Mouse (Mus musculus): ENCODE results near the gene Fgf5. TPM values are rescaled to one million over a fixed set of nuclear protein-coding genes. Genes with fewer than 3 reads are reported as not detected.

The Fgf5 gene
- polyA plus RNA-seq, 1 experiment from 2014 or later = 0.85 TPM

DNA sequence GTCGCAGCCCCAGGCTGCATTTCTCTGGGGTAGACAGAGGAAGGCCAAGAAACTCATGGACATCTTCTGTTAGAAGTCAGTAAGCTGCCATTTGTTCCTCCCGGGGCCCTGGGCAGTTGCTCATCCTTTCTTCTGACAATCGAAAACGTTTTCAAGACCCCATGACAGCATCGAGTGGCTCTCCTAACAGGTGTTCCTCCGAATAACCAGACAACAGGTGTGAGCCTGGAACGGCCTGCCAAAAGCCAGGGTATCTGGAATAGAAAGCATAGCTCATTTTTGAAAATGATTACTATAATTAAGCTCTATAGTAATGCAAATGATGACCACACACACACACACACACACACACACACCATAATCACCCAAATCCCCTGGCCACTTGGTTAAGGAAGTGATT, 7.2 kb upstream of the Fgf5 start:
- Histone ChIP-seq H3K27ac (ENCODE audit: low read length) (no peak overlapping the region), H3K9me3 (ENCODE audit: control insufficient read depth, low read length) (no peaks in the 10 kb centered on the region), H3K27me3 (replicated peaks; ENCODE audit: control insufficient read depth, insufficient read depth, low read length) (no peaks in the 10 kb centered on the region; the same call in 1 of the 2 replicates), H3K9ac (replicated peaks; ENCODE audit: low read depth, low read length) (no peak overlapping the region), H3K4me1 (replicated peaks; ENCODE audit: control insufficient read depth, insufficient read depth, low read length) (no peaks in the 10 kb centered on the region), H3K4me3 (replicated peaks; ENCODE audit: low read length) (no peak overlapping the region), H3K36me3 (ENCODE audit: control insufficient read depth, insufficient read depth) (no peaks in the 10 kb centered on the region), H3K4me2 (ENCODE audit: low read length) (no peak overlapping the region)
- whole genome bisulfite sequencing = 60% methylated on average over 7 of the region's 7 CpGs
- no peak for ATAC-seq

DNA sequence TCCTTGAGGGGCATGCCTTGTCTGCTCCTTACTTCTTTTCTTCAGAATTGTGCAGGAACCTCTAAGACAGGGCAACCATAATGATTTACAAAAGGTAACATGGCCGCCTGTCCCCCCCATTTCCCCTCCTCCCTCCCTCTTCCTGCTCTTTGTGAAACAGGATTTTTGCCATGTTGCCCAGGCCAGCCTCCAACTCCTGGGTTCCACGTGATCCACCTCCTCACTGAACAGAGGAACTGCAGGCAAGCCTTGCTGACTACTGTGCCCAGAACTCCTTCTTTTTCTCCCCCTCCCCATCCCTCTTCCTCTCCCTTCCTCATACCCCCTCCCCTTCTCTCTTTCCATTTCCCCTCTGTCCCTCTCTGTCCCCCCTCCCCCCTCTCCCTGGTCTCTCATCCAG, 6.5 kb upstream of the Fgf5 start:
- H3K27ac ChIP-seq (ENCODE audit: low read length) = no peak overlapping the region
- H3K27me3 ChIP-seq (replicated peaks; ENCODE audit: control insufficient read depth, insufficient read depth, low read length) = peaks cover under 1% of the 10 kb centered on the region; the same call in 1 of the 2 replicates
- no peaks in the 10 kb centered on the region for H3K4me1 ChIP-seq (replicated peaks; ENCODE audit: control insufficient read depth, insufficient read depth, low read length)
- ATAC-seq = no peak
- H3K9me3 ChIP-seq (ENCODE audit: control insufficient read depth, low read length) = no peaks in the 10 kb centered on the region
- no peaks in the 10 kb centered on the region for H3K36me3 ChIP-seq (ENCODE audit: control insufficient read depth, insufficient read depth)
- 54% methylated on average over 2 of the region's 2 CpGs for WGBS
- no peak overlapping the region for H3K9ac ChIP-seq (replicated peaks; ENCODE audit: low read depth, low read length)
- no peak overlapping the region for H3K4me2 ChIP-seq (ENCODE audit: low read length)
- no peak overlapping the region for H3K4me3 ChIP-seq (replicated peaks; ENCODE audit: low read length)

DNA sequence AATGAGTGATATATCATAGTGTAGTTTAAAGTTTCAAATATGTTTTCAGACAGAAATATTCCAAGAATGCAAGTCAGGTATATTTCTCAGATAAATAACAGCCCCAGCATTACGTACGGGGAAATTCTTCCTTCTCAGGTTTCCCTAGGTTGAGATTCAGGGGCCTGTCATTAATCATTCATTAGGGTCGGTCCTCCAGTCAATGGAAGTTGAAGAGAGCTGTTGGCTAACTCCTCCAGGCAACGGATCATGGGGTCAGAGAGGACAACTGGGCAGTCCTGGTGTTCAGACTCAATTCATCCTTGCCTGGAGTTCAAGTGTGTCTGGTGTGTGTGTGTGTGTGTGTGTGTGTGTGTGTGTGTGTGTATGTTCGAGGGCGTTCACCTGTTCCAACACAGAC, 837 bp upstream of the Fgf5 start:
- Histone ChIP-seq H3K9ac (replicated peaks; ENCODE audit: low read depth, low read length) (no peak overlapping the region), H3K4me1 (replicated peaks; ENCODE audit: control insufficient read depth, insufficient read depth, low read length) (peaks cover 6% of the 10 kb centered on the region)

DNA sequence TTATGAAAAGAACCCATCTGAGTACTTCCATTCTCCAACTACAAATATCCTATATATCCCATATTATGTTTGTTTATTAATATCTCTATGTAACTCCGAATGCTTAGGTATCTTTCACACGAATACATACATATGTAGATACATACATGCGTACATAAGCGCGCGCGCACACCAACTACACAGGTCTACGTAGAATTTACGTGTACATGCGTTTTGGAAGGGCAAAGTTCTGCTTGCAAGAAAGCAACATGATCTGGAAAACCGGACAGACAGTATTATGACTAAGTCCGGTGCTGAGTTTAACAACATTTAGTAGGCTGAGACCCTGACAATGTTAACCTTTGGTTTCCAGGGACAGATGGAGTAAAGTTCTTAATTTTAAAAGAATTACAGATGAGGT, 1.2 kb downstream of the Fgf5 start:
- peaks cover 6% of the 10 kb centered on the region for H3K4me1 ChIP-seq (replicated peaks; ENCODE audit: control insufficient read depth, insufficient read depth, low read length)
- H3K9ac ChIP-seq (replicated peaks; ENCODE audit: low read depth, low read length) = no peak overlapping the region
- no peak overlapping the region for H3K4me2 ChIP-seq (ENCODE audit: low read length)
- ATAC-seq = no peak
- H3K36me3 ChIP-seq (ENCODE audit: control insufficient read depth, insufficient read depth) = no peaks in the 10 kb centered on the region
- H3K27ac ChIP-seq (ENCODE audit: low read length) = no peak overlapping the region
- WGBS = 5% methylated on average over 12 of the region's 12 CpGs
- H3K9me3 ChIP-seq (ENCODE audit: control insufficient read depth, low read length) = no peaks in the 10 kb centered on the region
- H3K27me3 ChIP-seq (replicated peaks; ENCODE audit: control insufficient read depth, insufficient read depth, low read length) = peaks cover 28% of the 10 kb centered on the region
- H3K4me3 ChIP-seq (replicated peaks; ENCODE audit: low read length) = no peak overlapping the region

More for the DNA sequence above, 837 bp upstream of the Fgf5 start:
- H3K4me3 ChIP-seq (replicated peaks; ENCODE audit: low read length) = no peak overlapping the region
- peaks cover 28% of the 10 kb centered on the region for H3K27me3 ChIP-seq (replicated peaks; ENCODE audit: control insufficient read depth, insufficient read depth, low read length)
- H3K27ac ChIP-seq (ENCODE audit: low read length) = no peak overlapping the region
- ATAC-seq = no peak
- no peak overlapping the region for H3K4me2 ChIP-seq (ENCODE audit: low read length)
- 37% methylated on average over 6 of the region's 6 CpGs for WGBS
- H3K36me3 ChIP-seq (ENCODE audit: control insufficient read depth, insufficient read depth) = no peaks in the 10 kb centered on the region
- H3K9me3 ChIP-seq (ENCODE audit: control insufficient read depth, low read length) = no peaks in the 10 kb centered on the region

DNA sequence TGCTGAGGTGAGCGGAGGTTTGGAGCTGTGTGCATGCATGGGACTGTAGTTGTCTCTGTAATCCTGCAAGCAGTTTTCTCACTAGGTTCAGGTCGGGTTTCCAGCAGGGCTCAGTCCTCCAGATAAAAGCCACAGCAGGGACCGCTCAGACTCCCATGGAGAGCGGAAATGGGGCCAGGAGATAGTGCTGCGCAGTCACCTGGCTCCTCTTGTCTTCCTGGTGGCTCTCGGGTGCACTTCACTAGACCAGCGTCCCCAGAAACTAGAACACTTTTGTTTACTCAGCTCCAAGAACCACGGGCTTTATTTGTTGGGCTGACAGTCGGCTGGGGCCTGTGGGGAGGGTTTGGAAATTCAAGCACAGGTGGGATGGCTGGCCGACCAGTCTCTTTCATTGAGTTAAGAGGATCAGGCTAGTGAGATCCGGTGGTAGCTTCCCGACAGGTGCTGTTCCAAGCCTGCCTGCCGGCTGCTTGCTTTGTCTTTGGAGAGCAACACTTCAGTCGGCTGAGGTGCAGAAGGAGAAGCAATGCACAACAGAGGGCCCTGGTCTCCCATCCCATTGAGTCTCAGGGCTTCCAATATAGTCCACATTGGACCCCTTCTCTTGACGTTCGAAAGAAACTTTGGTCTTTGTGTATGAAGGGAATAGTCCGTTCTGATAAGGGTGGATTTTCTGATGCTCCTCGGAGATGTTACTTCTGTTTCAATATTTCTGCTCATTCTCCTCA, 1.9 kb downstream of the Fgf5 start:
- Histone ChIP-seq H3K4me1 (replicated peaks; ENCODE audit: control insufficient read depth, insufficient read depth, low read length) (peaks cover 6% of the 10 kb centered on the region), H3K9ac (replicated peaks; ENCODE audit: low read depth, low read length) (no peak overlapping the region), H3K27me3 (replicated peaks; ENCODE audit: control insufficient read depth, insufficient read depth, low read length) (peaks cover 28% of the 10 kb centered on the region), H3K36me3 (ENCODE audit: control insufficient read depth, insufficient read depth) (no peaks in the 10 kb centered on the region), H3K27ac (ENCODE audit: low read length) (no peak overlapping the region), H3K4me3 (replicated peaks; ENCODE audit: low read length) (no peak overlapping the region), H3K9me3 (ENCODE audit: control insufficient read depth, low read length) (no peaks in the 10 kb centered on the region), H3K4me2 (ENCODE audit: low read length) (0 out of 2 replicates have a peak overlapping the region, but pooled peaks have one; percentile 5)
- WGBS = 9% methylated on average over 18 of the region's 18 CpGs
- ATAC-seq = no peak

DNA sequence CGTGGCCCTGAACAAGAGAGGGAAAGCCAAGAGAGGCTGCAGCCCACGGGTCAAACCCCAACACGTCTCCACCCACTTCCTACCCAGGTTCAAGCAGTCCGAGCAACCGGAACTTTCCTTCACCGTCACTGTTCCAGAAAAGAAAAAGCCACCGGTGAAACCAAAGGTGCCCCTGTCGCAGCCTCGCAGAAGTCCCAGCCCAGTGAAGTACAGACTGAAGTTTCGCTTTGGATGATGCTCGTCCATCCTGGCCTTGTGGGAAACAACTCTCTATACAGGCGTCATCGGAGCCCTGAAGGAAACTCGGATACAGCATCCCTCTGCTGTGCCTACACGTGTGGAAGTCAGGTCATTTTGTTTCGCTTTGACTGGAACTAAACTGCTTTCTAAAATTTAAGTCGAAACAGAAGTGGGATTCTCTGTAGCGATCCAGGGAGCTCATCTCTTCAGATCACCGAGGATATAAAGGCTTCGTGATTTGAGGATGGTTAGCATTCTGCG, 21.4 kb downstream of the Fgf5 start:
- 87% methylated on average over 21 of the region's 21 CpGs for WGBS
- H3K4me2 ChIP-seq (ENCODE audit: low read length) = no peak overlapping the region
- no peak overlapping the region for H3K9ac ChIP-seq (replicated peaks; ENCODE audit: low read depth, low read length)
- no peaks in the 10 kb centered on the region for H3K27me3 ChIP-seq (replicated peaks; ENCODE audit: control insufficient read depth, insufficient read depth, low read length)
- no peaks in the 10 kb centered on the region for H3K9me3 ChIP-seq (ENCODE audit: control insufficient read depth, low read length)
- no peak overlapping the region for H3K27ac ChIP-seq (ENCODE audit: low read length)
- no peaks in the 10 kb centered on the region for H3K36me3 ChIP-seq (ENCODE audit: control insufficient read depth, insufficient read depth)
- H3K4me3 ChIP-seq (replicated peaks; ENCODE audit: low read length) = no peak overlapping the region
- no peaks in the 10 kb centered on the region for H3K4me1 ChIP-seq (replicated peaks; ENCODE audit: control insufficient read depth, insufficient read depth, low read length)
- ATAC-seq = no peak

GRCm38 (mm10) chr5:98281993-98282392, 28.0 kb downstream of the Fgf5 start:
- no peak for ATAC-seq
- Histone ChIP-seq H3K27me3 (replicated peaks; ENCODE audit: control insufficient read depth, insufficient read depth, low read length) (no peaks in the 10 kb centered on the region; the same call in 1 of the 2 replicates), H3K4me3 (replicated peaks; ENCODE audit: low read length) (no peak overlapping the region), H3K36me3 (ENCODE audit: control insufficient read depth, insufficient read depth) (no peaks in the 10 kb centered on the region), H3K4me1 (replicated peaks; ENCODE audit: control insufficient read depth, insufficient read depth, low read length) (0 out of 2 replicates have a peak, but pooled peaks cover 4% of the 10 kb centered on the region), H3K9ac (replicated peaks; ENCODE audit: low read depth, low read length) (no peak overlapping the region), H3K27ac (ENCODE audit: low read length) (no peak overlapping the region), H3K4me2 (ENCODE audit: low read length) (no peak overlapping the region), H3K9me3 (ENCODE audit: control insufficient read depth, low read length) (no peaks in the 10 kb centered on the region)
- 26% methylated on average over 9 of the region's 9 CpGs for WGBS

DNA sequence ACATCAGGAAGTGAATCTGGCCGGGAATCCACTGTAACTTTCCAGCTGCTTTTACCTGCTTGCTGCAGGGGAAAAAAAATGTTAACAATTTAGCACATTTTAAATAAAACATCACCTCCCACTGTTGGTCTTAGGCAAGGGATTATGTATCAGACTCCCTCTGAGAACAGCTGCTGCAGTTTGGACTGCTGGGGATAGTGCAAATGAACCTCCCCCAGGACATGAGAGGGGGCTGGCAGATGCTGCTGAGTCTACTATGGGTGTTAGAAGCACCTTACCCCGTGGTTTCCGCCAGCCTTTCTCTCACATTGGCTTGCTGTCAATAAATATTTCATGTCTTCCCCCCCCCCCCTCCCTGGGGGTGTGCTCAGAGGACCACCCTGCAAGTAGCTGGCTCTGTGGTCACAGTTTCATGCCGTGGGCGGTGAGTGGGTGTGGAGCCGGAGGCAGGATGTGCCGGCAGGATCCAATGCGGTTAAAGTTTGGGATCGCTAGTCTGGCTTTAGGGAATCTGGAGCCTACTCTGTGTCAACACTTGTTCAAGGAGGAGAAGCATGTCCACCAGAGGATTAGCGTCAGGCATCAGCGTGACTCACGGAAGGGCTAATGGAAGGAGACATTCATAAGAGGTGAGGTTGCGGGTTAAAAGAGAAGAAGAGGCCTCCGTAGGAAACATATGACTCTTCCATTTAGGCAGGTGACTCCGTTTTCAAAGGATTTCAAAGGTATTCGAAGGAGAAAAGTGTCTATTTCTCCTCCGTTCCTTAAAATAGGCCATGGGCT, 29.9 kb downstream of the Fgf5 start:
- no peaks in the 10 kb centered on the region for H3K9me3 ChIP-seq (ENCODE audit: control insufficient read depth, low read length)
- no peak overlapping the region for H3K9ac ChIP-seq (replicated peaks; ENCODE audit: low read depth, low read length)
- H3K4me2 ChIP-seq (ENCODE audit: low read length) = no peak overlapping the region
- 50% methylated on average over 17 of the region's 17 CpGs for WGBS
- no peak overlapping the region for H3K4me3 ChIP-seq (replicated peaks; ENCODE audit: low read length)
- H3K36me3 ChIP-seq (ENCODE audit: control insufficient read depth, insufficient read depth) = no peaks in the 10 kb centered on the region
- H3K27me3 ChIP-seq (replicated peaks; ENCODE audit: control insufficient read depth, insufficient read depth, low read length) = no peaks in the 10 kb centered on the region; the same call in 1 of the 2 replicates
- 0 out of 2 replicates have a peak, but pooled peaks cover 4% of the 10 kb centered on the region for H3K4me1 ChIP-seq (replicated peaks; ENCODE audit: control insufficient read depth, insufficient read depth, low read length)
- no peak overlapping the region for H3K27ac ChIP-seq (ENCODE audit: low read length)
- no peak for ATAC-seq

DNA sequence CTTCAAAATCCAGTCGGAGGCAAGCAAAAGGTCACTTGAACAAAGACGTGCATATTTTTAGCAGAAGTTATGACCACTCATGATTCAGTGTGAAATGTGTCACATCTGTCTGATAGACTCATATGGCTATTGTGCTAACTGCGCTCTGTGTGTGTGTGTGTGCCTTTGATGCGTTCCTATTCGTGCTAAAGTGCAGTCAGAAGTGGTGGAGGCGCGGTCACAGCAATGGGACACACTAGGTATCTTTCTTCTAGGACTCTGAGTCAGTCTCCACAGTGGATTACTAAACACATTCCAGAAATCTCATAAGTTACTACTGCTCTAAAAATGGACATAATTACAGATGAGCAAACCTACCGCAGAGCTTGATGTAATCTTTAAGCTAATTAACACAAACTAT, 36.7 kb downstream of the Fgf5 start:
- Histone ChIP-seq H3K4me3 (replicated peaks; ENCODE audit: low read length) (no peak overlapping the region), H3K27ac (ENCODE audit: low read length) (no peak overlapping the region), H3K36me3 (ENCODE audit: control insufficient read depth, insufficient read depth) (no peaks in the 10 kb centered on the region), H3K4me2 (ENCODE audit: low read length) (no peak overlapping the region), H3K4me1 (replicated peaks; ENCODE audit: control insufficient read depth, insufficient read depth, low read length) (peaks cover 13% of the 10 kb centered on the region), H3K9ac (replicated peaks; ENCODE audit: low read depth, low read length) (no peak overlapping the region), H3K9me3 (ENCODE audit: control insufficient read depth, low read length) (no peaks in the 10 kb centered on the region), H3K27me3 (replicated peaks; ENCODE audit: control insufficient read depth, insufficient read depth, low read length) (peaks cover 20% of the 10 kb centered on the region)
- no peak for ATAC-seq
- WGBS = 82% methylated on average over 8 of the region's 8 CpGs

All from forebrain, embryonic 16.5 days (tissue).